Mouse (Mus musculus) CH12.LX (cell line): ENCODE measurements at regions not wholly inside any gene's neighbourhood (a gene's known extent, or its start where the extent isn't known, plus 50 kb on each side); places are given as distances from the start of the nearest gene placed in this dataset.

ENCODE experiments used
- DNase-seq: peaks from one replicate; pipeline ENCODE4 v3.0.0-alpha.2; 2013; ENCODE audit errors: extremely low read depth
- H3K27ac ChIP-seq: 2 replicates; pipeline ENCODE4 v1.5.1; 2012; ENCODE audit warnings: low read depth, mild to moderate bottlenecking, control low read depth, moderate library complexity; ENCODE audit not compliant: insufficient read depth
- H3K27me3 ChIP-seq: replicated peaks from 2 replicates; pipeline ENCODE3; 2012; ENCODE audit warnings: inconsistent platforms
- H3K36me3 ChIP-seq, 2 experiments: replicated peaks in 1 of 2; 2 replicates each; pipeline versions ENCODE3 to v1.6.1; 2012; ENCODE audit warnings: inconsistent platforms in 1 of 2, low read length in 1 of 2, mild to moderate bottlenecking in 1 of 2, mixed read lengths in 1 of 2, moderate library complexity in 1 of 2; ENCODE audit not compliant: control insufficient read depth in 1 of 2, insufficient read depth in 1 of 2
- H3K4me1 ChIP-seq, 2 experiments: 2 replicates each; pipeline ENCODE4 v1.6.1; 2012; ENCODE audit warnings: inconsistent platforms in 1 of 2, moderate library complexity in 1 of 2; ENCODE audit not compliant: insufficient read depth in 2 of 2, control insufficient read depth in 1 of 2
- H3K4me2 ChIP-seq: 2 replicates; pipeline ENCODE4 v1.6.1; 2012; ENCODE audit warnings: low read depth, mild to moderate bottlenecking, control low read depth; ENCODE audit not compliant: poor library complexity, insufficient read depth, severe bottlenecking
- H3K4me3 ChIP-seq, 3 experiments: fragments of 150-350 bp in 1 of 3; sonication (generic) in 1 of 3; replicated peaks in 1 of 3; 2 replicates each; pipeline versions ENCODE3 to v1.5.1; 2011 to 2012; ENCODE audit warnings: low read depth in 2 of 3, low read length in 2 of 3, mild to moderate bottlenecking in 2 of 3, moderate library complexity in 2 of 3, control low read depth in 1 of 3, improper control_type of control experiment in 1 of 3, inconsistent platforms in 1 of 3, mixed read lengths in 1 of 3; ENCODE audit not compliant: poor library complexity in 1 of 3
- H3K79me2 ChIP-seq: replicated peaks from 2 replicates; pipeline ENCODE4 v1.6.1; 2012; ENCODE audit warnings: mild to moderate bottlenecking, moderate library complexity; ENCODE audit not compliant: control insufficient read depth, poor library complexity, insufficient read depth, severe bottlenecking; ENCODE audit errors: extremely low read depth
- H3K9ac ChIP-seq: 2 replicates; pipeline ENCODE4 v1.6.1; 2012; ENCODE audit warnings: low read depth, mild to moderate bottlenecking, control low read depth, moderate library complexity; ENCODE audit not compliant: insufficient read depth
- H3K9me3 ChIP-seq: replicated peaks from 2 replicates; pipeline ENCODE3; 2012; ENCODE audit warnings: low read length, inconsistent platforms, mixed read lengths
- CTCF ChIP-seq, 2 experiments: IDR thresholded peaks in 1 of 2; conservative IDR thresholded peaks in 1 of 2; 2 replicates each; pipeline ENCODE4 v1.5.1; 2011 to 2012; ENCODE audit warnings: low read depth in 2 of 2, low read length in 2 of 2, improper control_type of control experiment in 1 of 2, inconsistent platforms in 1 of 2, mild to moderate bottlenecking in 1 of 2, moderate library complexity in 1 of 2
- E2F4 ChIP-seq: IDR thresholded peaks from 2 replicates; pipeline ENCODE4 v1.6.1; 2011; ENCODE audit warnings: low read depth, low read length, improper control_type of control experiment; ENCODE audit not compliant: insufficient replicate concordance
- ELF1 ChIP-seq: IDR thresholded peaks from 2 replicates; pipeline ENCODE4 v1.6.1; 2014; ENCODE audit warnings: low read depth, mild to moderate bottlenecking, inconsistent platforms, low read length, improper control_type of control experiment
- GABPA ChIP-seq: IDR thresholded peaks from 2 replicates; pipeline ENCODE4 v1.6.1; 2012; ENCODE audit warnings: low read depth, low read length, improper control_type of control experiment, inconsistent platforms; ENCODE audit not compliant: insufficient replicate concordance
- IRF4 ChIP-seq: IDR thresholded peaks from 2 replicates; pipeline ENCODE4 v1.6.1; 2014; ENCODE audit warnings: low read depth, mild to moderate bottlenecking, inconsistent platforms, low read length, improper control_type of control experiment
- JUN ChIP-seq: IDR thresholded peaks from 2 replicates; pipeline ENCODE4 v1.6.1; 2011; ENCODE audit warnings: low read depth, mild to moderate bottlenecking, low read length, improper control_type of control experiment, moderate library complexity; ENCODE audit not compliant: insufficient read depth
- JUND ChIP-seq: conservative IDR thresholded peaks from 2 replicates; pipeline ENCODE4 v1.6.1; 2011; ENCODE audit warnings: low read depth, low read length, improper control_type of control experiment
- KAT2A ChIP-seq: IDR thresholded peaks from 2 replicates; pipeline ENCODE4 v1.6.1; 2012; ENCODE audit warnings: low read length, improper control_type of control experiment, inconsistent platforms; ENCODE audit not compliant: insufficient replicate concordance
- MAFK ChIP-seq: IDR thresholded peaks from 2 replicates; pipeline ENCODE4 v1.6.1; 2011; ENCODE audit warnings: low read length, improper control_type of control experiment; ENCODE audit not compliant: insufficient replicate concordance
- MAX ChIP-seq: IDR thresholded peaks from 2 replicates; pipeline ENCODE4 v1.6.1; 2011; ENCODE audit warnings: low read length, improper control_type of control experiment
- MEF2A ChIP-seq: IDR thresholded peaks from 2 replicates; pipeline ENCODE4 v1.6.1; 2014; ENCODE audit warnings: low read depth, mild to moderate bottlenecking, inconsistent platforms, low read length, improper control_type of control experiment, borderline replicate concordance
- MXI1 ChIP-seq: IDR thresholded peaks from 2 replicates; pipeline ENCODE4 v1.6.1; 2011; ENCODE audit warnings: mild to moderate bottlenecking, low read depth, low read length, improper control_type of control experiment
- MYC ChIP-seq: IDR thresholded peaks from 2 replicates; pipeline ENCODE4 v1.6.1; 2011; ENCODE audit warnings: low read depth, mild to moderate bottlenecking, improper control_type of control experiment, low read length
- PAX5 ChIP-seq: IDR thresholded peaks from 2 replicates; pipeline ENCODE4 v1.6.1; 2012; ENCODE audit warnings: low read length, inconsistent platforms, mixed read lengths
- RCOR1 ChIP-seq: conservative IDR thresholded peaks from 2 replicates; pipeline ENCODE4 v1.6.1; 2012; ENCODE audit warnings: low read depth, mild to moderate bottlenecking, inconsistent platforms, low read length, improper control_type of control experiment
- ZKSCAN1 ChIP-seq: IDR thresholded peaks from 2 replicates; pipeline ENCODE4 v1.6.1; 2012; ENCODE audit warnings: low read depth, inconsistent platforms, low read length, improper control_type of control experiment, borderline replicate concordance
- ZNF384 ChIP-seq: IDR thresholded peaks from 2 replicates; pipeline ENCODE4 v1.6.1; 2012; ENCODE audit warnings: low read depth, low read length, improper control_type of control experiment, inconsistent platforms
- dilution Hi-C: fragments of 300-500 bp; cut with MboI; formaldehyde crosslinking; loops from 2 replicates; pipeline ENCODE4 v1.14.3; 2020; ENCODE audit warnings: low sequenced_read_pairs; ENCODE audit not compliant: extremely low pct_unique_long_range_greater_than_20kb, extremely low pct_ligation_motif_present
- in situ Hi-C: fragments of 300-500 bp; cut with MboI; formaldehyde crosslinking; loops from 3 replicates; pipeline ENCODE4 v1.14.3; 2019; ENCODE audit warnings: low sequenced_read_pairs, low pct_ligation_motif_present, low pct_unique_long_range_greater_than_20kb, mixed read lengths

DNA sequence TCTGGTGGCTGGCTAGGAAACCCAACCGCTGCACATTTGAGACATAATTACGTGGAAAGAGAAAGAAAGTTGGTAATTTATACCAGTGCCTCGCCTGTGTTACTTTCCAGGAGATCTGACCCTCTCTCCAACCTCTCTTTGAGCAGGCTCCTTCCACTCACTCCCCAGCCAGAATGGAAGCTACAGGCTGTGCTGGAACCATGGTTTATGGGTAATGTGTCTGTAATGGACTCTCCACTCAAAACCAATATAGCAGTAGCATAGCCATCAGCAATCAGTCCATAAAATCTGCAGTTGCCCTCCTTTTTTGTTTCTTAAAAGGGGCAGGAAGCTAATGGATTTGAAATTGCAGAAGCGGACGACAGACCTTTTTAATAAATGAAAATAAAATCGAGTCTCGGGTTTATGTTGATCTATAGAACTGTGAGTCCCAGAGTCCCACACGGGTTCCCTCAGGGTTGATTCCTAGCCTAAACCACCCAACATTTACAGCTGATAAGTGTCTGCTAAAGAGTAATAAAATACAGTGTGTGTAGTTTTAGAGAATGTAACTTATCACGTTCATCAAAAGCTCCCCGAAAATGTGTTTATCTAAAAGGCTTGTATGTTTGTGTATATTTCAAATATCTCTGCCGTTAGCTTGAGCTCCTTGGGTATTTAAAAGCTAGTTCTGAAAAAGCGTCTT lies 656.6 kb upstream of the Sox9 start:
- Histone ChIP-seq H3K9ac (no peak overlapping the region), H3K27ac (no peak overlapping the region), H3K27me3 (no peaks in the 10 kb centered on the region), H3K9me3 (peaks cover 65% of the 10 kb centered on the region), H3K4me1 (no peaks in the 10 kb centered on the region), H3K79me2 (no peaks in the 10 kb centered on the region), H3K4me3 (no peak overlapping the region), H3K36me3 (no peaks in the 10 kb centered on the region), H3K4me2 (no peak overlapping the region)
- in situ Hi-C loops = no loop called here
- DNase-seq = no peak
- TF ChIP-seq MEF2A (no peak), E2F4 (no peak), JUN (no peak), RCOR1 (no peak), ELF1 (no peak), MAFK (no peak), IRF4 (no peak), ZKSCAN1 (no peak), KAT2A (no peak), ZNF384 (no peak), MYC (no peak), GABPA (no peak), MXI1 (no peak), CTCF (conservative IDR thresholded peaks at IDR 0.05 in 1 of 2, IDR thresholded peaks at IDR 0.05 in 1 of 2; ENCODE audit: low read depth in 2 of 2, low read length in 2 of 2) (no peak)
- dilution Hi-C loops = no loop called here

DNA sequence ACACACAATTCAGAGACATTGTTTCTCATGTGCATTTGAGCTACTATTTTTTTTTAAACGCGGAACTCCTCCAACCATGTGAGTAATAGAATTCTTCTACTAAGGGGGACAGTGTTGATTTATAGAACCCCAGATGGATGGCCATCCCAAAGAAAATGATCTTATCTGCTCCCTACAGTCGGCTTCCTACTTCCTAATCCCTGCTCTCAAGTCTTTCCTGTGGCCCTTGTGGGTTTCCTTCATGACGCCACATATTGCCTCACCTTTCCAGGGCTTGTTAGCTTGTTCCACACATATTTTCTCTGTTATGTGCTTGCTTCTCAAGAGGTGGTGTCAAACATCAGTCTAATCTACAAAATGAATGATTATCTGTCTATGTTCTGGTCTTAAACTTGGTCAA lies 651.9 kb upstream of the Sox9 start:
- H3K9ac ChIP-seq = no peak overlapping the region
- TF ChIP-seq JUND (no peak), PAX5 (no peak), GABPA (no peak), ZKSCAN1 (no peak), MAX (no peak), RCOR1 (no peak)
- no peaks in the 10 kb centered on the region for H3K36me3 ChIP-seq
- dilution Hi-C loops (no loop called here), in situ Hi-C loops (no loop called here)
- no peak overlapping the region for H3K27ac ChIP-seq
- no peak overlapping the region for H3K4me3 ChIP-seq
- H3K9me3 ChIP-seq = peaks cover 66% of the 10 kb centered on the region
- no peaks in the 10 kb centered on the region for H3K79me2 ChIP-seq
- DNase-seq = no peak
- H3K27me3 ChIP-seq = no peaks in the 10 kb centered on the region
- no peak overlapping the region for H3K4me2 ChIP-seq
- no peaks in the 10 kb centered on the region for H3K4me1 ChIP-seq
